Mouse (Mus musculus) splenic B cell, adult 2 months (primary cell): Measurements from ENCODE around the gene Shisal2b.

Experiments used
- DNase-seq: peaks from one replicate; pipeline ENCODE4 v3.0.0-alpha.2; 2011; ENCODE audit warnings: low read depth, low spot score
- H3K27me3 ChIP-seq: 2 replicates; pipeline ENCODE4 v1.6.1; 2012; ENCODE audit warnings: mild to moderate bottlenecking, low read length, moderate library complexity, mixed read lengths; ENCODE audit not compliant: control insufficient read depth, poor library complexity, insufficient read depth, severe bottlenecking
- H3K36me3 ChIP-seq: 2 replicates; pipeline ENCODE4 v1.6.1; 2012; ENCODE audit warnings: mild to moderate bottlenecking, low read length, moderate library complexity, mixed read lengths; ENCODE audit not compliant: control insufficient read depth, poor library complexity, insufficient read depth, severe bottlenecking

The Shisal2b gene

GRCm38 (mm10) chr13:104837628-104838027, 26.1 kb downstream of the Shisal2b start:
- Histone ChIP-seq H3K27me3 (no peaks in the 10 kb centered on the region), H3K36me3 (no peaks in the 10 kb centered on the region)
- DNase-seq = no peak

DNA sequence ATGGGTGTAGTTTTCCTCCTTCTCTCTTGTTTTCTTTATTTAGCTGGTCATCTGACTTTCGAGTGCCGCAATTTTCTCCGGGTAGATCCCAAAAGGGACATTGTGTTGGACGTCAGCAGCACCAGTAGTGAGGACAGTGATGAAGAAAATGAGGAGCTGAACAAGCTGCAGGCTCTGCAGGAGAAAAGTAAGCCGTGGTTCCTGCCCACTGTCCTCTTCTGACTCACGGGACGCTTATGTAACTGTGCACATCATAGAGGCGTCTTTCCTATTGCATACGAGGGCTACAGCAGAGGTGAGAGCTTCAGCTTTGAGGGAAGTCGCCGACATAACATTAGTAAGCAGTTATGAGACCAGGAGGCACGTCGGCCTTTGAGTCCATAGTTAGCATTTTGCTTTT, 30.9 kb downstream of the Shisal2b start:
- no peaks in the 10 kb centered on the region for H3K27me3 ChIP-seq
- H3K36me3 ChIP-seq = peaks cover 2% of the 10 kb centered on the region; the same call in 1 of the 2 replicates
- DNase-seq = no peak

GRCm38 (mm10) chr13:104825470-104825869, 38.2 kb downstream of the Shisal2b start:
- peaks cover 6% of the 10 kb centered on the region; the same call in 1 of the 2 replicates for H3K36me3 ChIP-seq
- no peak for DNase-seq
- H3K27me3 ChIP-seq = no peaks in the 10 kb centered on the region

DNA sequence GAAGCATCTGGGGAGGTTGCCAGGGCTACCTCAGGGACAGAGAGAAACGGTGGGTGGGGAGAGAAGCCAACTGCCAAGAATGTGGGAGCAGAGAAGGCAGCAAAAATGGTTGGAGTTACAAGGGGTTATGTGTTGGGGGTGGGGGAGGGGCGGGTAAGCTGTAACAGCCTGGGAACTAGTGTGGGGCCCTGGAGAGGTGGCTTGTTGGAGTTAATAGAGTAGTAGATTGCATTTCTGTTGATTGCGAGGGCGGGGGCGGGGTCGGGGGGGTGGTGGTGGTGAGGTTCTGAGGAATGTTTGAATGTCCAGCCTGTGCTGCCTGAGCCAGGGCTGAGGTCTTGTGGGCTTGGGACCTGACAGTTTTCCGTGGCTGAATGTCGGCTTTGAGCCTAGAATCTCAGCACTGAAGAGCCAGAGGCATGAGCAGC, 41.3 kb downstream of the Shisal2b start:
- no peak for DNase-seq
- H3K27me3 ChIP-seq = no peaks in the 10 kb centered on the region
- H3K36me3 ChIP-seq = peaks cover 4% of the 10 kb centered on the region; the same call in 1 of the 2 replicates

- Histone ChIP-seq H3K27me3 (no peaks in the 10 kb centered on the region), H3K36me3 (0 out of 2 replicates have a peak, but pooled peaks cover under 1% of the 10 kb centered on the region)
- no peak for DNase-seq
Observed at GRCm38 (mm10) chr13:104821908-104822307, 41.8 kb downstream of the Shisal2b start.

GRCm38 (mm10) chr13:104821192-104821591, 42.5 kb downstream of the Shisal2b start:
- no peak for DNase-seq
- H3K27me3 ChIP-seq = no peaks in the 10 kb centered on the region
- H3K36me3 ChIP-seq = no peaks in the 10 kb centered on the region

DNA sequence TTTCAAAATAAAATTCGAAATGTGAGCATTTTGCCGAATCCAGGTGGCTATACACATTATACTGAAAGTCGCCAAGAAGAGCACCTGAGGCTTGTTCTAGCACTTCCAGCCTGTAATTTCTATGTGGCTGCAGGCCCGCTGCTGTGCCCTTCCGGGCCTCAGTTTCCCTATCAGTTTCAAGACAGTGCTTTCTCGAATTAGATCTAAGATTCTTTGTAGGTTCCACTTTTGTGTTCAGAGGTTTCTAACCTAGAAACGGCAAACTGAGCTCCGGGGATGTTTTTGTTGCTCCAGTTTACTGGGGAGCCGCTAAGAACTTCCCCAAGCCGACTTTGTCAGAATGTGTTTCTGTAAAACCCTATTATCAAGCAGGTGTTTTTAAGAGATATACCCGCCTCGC, 46.0 kb downstream of the Shisal2b start:
- peak; percentile 10 for DNase-seq
- Histone ChIP-seq H3K36me3 (no peaks in the 10 kb centered on the region), H3K27me3 (no peaks in the 10 kb centered on the region)

DNA sequence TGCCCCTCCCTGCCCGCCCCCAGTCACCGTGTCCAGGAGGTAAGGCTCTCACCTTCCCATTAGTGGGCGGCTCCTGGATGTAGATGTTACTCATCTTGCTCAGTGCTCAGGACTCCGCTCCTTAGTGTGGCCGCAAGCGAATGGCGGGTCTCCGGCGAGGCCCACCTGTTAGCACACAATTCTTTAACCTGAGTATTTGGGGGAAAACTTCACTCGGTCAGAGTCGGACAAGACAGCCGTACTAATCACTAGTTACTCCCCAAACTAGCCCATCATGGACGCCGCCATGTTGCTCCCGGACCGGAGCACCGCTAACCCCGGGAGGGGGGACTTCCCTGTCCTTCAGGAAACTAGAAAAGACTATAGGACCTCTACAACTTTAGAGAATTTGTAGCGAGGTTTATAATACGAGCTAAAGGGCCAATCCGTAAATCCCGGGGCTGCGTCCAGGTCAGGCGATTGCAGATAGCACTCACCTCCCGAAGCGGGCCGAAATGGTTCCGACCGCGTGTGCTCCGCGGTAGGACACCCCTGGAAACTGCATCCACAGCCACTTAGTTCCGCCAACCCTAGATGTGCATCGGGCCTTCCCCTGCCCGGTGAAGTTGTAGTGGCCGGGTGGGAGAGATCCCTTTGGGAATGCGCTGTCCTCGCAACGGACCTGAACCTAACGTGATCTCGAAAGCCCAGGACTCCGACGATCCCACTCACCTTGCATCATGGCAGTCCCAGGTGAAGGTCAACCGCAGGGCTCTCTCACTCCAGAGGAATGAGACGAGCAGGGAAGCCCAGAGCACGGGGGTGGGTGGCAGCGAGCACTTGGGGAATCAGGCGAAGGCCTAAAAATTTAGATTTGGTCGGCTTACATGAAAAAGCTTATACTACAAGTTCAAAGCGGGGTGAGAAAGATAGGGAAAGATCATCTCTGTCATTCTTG, 46.8 kb downstream of the Shisal2b start, which contains the start of gene Cwc27:
Cwc27 (minus strand) TSS at position 508 of the 937 bp plus-strand sequence.
- DNase-seq = peak; percentile 91
- Histone ChIP-seq H3K27me3 (no peaks in the 10 kb centered on the region), H3K36me3 (no peaks in the 10 kb centered on the region)

DNA sequence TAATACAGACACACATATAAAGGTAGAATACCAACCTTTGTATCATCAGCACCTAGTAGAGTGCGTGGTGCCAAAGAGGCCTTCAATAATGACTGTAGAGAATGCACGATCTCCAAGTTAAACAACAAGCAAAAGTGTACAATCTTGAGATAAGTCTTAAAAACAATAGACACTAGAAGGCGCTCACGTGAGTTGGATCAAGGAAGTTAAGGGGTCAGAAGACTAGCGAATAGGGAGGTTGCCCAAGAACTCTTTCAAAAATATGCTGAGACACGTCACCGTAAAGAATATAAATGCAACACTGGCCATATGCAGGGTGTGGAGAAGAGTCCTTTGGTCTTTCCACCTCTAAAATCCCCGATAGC, 47.4 kb downstream of the Shisal2b start:
- H3K27me3 ChIP-seq = no peaks in the 10 kb centered on the region
- H3K36me3 ChIP-seq = no peaks in the 10 kb centered on the region
- no peak for DNase-seq

- peak; percentile 67 for DNase-seq
- peaks cover 3% of the 10 kb centered on the region; the same call in 1 of the 2 replicates for H3K36me3 ChIP-seq
- no peaks in the 10 kb centered on the region for H3K27me3 ChIP-seq
Observed at GRCm38 (mm10) chr13:104805681-104806080, 58.0 kb downstream of the Shisal2b start.

DNA sequence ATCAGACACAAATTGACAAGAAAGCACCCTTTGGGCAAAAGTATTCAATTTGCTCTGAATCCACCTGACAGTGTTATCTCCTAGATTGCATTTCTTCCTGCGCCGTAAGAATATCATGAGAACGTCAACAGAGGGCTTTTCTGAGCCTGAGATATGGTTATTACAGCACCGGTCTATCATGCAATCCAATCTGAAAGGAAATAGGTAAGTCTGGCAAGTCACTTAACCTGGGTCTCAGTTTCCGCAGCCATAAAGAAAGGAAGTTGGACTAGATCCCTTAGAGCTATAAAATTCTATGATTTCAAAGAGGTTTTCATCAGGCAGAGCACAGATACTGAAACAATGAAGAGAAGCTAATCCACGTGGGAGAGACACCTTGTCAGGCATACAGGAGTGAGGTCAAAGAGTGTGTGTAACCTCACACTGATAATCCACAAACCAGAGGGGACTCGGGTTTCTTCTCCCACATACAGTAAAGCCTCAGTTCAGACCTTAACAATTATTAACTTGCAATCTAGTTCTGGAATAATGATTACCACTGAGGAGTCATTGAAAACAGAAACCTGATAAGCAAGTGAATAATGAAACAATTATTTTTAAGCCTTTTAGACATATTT, 64.0 kb downstream of the Shisal2b start:
- Histone ChIP-seq H3K36me3 (peaks cover 7% of the 10 kb centered on the region; the same call in 1 of the 2 replicates), H3K27me3 (no peaks in the 10 kb centered on the region)
- no peak for DNase-seq

GRCm38 (mm10) chr13:104799067-104799466, 64.6 kb downstream of the Shisal2b start:
- Histone ChIP-seq H3K27me3 (no peaks in the 10 kb centered on the region), H3K36me3 (peaks cover 7% of the 10 kb centered on the region; the same call in 1 of the 2 replicates)
- DNase-seq = no peak
